Comparison of ENCODE assay signal across 8 mouse cellular contexts in the genomic region with DNA sequence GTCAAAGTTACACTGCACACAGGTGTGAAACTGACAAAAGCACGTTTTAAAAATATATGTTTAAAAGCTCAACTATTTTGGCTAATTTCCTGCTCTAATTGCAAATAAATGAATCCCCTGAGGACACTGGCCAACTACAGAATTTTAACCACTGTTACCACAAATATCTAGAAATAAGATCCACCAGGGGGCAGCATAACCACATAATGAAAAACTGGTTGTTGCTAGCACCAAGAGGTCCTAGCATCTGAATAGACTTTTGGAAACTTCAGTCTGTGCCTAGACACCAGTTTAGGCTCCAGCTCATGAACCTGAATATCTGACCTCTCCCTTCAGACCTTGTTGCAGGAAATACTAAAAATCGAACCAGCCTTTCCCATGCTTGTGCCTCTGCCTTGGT. TPM values are rescaled to one million over a fixed set of nuclear protein-coding genes. Genes with fewer than 3 reads are reported as not detected.
DNase-seq lines count a peak whose midpoint lies in the region; ATAC-seq lines count a peak whose summit lies in the region.

No protein-coding gene starts in this region.

- no peaks in the 10 kb centered on the region for H3K36me3 ChIP-seq in heart, embryonic 12.5 days

- H3K9ac ChIP-seq in heart, embryonic 12.5 days, result no peak overlapping the region

- 35% methylated on average over 2 of the region's 2 CpGs for WGBS in heart, embryonic 12.5 days

- H3K27me3 ChIP-seq in heart, embryonic 12.5 days (replicated peaks), result no peaks in the 10 kb centered on the region

- DNase-seq in heart, adult 9 months (ENCODE audit: low spot score in 2 of 2), result peak; percentile 26 to 58
- DNase-seq in right cerebral cortex, adult 2 months (ENCODE audit: low spot score in 2 of 2), result peak; percentile 37 to 63
- DNase-seq in right cerebral cortex, postnatal 4 days, result no peak
- peak; percentile 47 to 70 for DNase-seq in left cerebral cortex, postnatal 25 days (ENCODE audit: low spot score in 2 of 2)
- no peak for DNase-seq in spleen, adult 12 weeks (ENCODE audit: low spot score)
- no peak for DNase-seq in ovary, postnatal 10 days (ENCODE audit: low spot score)

- H3K9me3 ChIP-seq in heart, embryonic 12.5 days (replicated peaks), result peaks cover 3% of the 10 kb centered on the region; the same call in 1 of the 2 replicates

- intact Hi-C loops in left cerebral cortex, postnatal 25 days (cut with DNase I), result loop anchor here (2.0 to 5.0 kb wide), 2 partner anchors 82 to 120 kb away; no protein-coding TSS in a partner anchor

- no peak overlapping the region for H3K4me2 ChIP-seq in heart, embryonic 12.5 days

- no peak for ATAC-seq in heart, embryonic 12.5 days (ENCODE audit: insufficient number of reproducible peaks, low FRiP score)
- ATAC-seq in common myeloid progenitor, adult 5-6 weeks (replicated peaks; ENCODE audit: low read depth, poor library complexity, severe bottlenecking), result peak; percentile 66; the same call in 1 of the 2 replicates

- H3K4me1 ChIP-seq in heart, embryonic 12.5 days (replicated peaks), result no peaks in the 10 kb centered on the region

- H3K4me3 ChIP-seq in heart, embryonic 12.5 days, result no peak overlapping the region

- no peak overlapping the region for H3K27ac ChIP-seq in heart, embryonic 12.5 days (ENCODE audit: poor library complexity, severe bottlenecking)

RNA-seq across cellular contexts. Expression of a gene that starts 23.2 kb away (rescaled TPM):
- 0.12 and 0.17 TPM in 2 replicates for polyA plus RNA-seq in heart, embryonic 12.5 days (2016; fragmentation: Nextera tagmentation; extraction: Ambion mirVana)
- total RNA-seq in common myeloid progenitor, adult 5-6 weeks (2017), result not detected in 2 replicates
- total RNA-seq in left cerebral cortex, postnatal 25 days (2021), result under 1 TPM in 1 of 2 experiments, not detected in 1; 0.32 TPM

Comparison
In these comparisons a context has a peak if more than half of its experiments do, and no peak if none do; other contexts are left out.
1. DNase-seq: peak in heart, adult 9 months (2 of 2), right cerebral cortex, adult 2 months (2 of 2) and left cerebral cortex, postnatal 25 days (2 of 2); none in right cerebral cortex, postnatal 4 days (single experiment), spleen, adult 12 weeks (single experiment) and ovary, postnatal 10 days (single experiment).